Mouse (Mus musculus): ENCODE measurements around the gene Syt14. TPM values are rescaled to one million over a fixed set of nuclear protein-coding genes. Genes with fewer than 3 reads are reported as not detected.

Syt14 gene
- polyA plus RNA-seq (2012; rRNA removed): 7.8 TPM in 2 replicates

DNA sequence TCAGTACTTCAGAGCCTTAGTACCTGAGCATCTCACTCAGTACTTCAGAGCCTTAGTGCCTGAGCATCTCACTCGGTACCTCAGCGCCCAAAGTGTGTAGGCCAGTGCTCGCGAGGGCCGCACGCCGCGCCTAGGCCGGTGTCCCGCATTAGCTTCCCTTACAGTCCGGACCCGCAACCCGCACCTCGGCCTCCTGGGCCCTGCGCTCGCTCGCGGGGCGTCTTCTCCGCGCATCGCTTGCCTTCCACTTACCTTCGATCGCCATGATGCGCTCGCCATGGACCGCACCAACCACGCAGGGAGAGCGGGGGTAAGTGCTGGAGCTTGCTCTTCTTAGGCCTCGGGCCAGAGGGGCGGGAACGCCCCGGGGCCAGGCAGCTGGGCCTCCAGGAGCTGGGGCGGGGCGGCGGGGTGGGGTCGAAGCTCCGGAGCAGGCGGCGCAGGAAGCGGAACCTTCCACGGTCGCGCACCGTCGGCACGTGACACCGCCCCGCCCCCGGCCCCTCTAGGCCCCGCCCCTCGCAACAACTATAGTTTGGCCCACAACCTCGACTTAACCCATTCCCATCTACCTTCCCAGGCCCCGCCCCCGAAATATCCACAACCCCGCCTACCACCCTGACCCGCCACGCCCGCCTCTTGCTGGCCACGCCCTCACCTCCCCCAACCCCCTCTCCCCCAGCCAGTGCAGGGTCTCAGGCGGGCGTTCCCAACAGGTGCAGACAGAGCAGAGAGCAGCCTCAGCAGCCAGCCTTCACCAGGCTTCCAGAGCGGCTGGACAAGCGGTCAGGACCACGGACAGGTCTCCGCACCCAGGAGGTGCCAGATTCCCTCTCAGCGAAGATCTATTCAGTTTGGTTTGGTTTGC lies at the start of gene Syt14:
Gene Syt14 (minus strand): TSS at position 405 of the 868 bp plus-strand sequence.

DNA sequence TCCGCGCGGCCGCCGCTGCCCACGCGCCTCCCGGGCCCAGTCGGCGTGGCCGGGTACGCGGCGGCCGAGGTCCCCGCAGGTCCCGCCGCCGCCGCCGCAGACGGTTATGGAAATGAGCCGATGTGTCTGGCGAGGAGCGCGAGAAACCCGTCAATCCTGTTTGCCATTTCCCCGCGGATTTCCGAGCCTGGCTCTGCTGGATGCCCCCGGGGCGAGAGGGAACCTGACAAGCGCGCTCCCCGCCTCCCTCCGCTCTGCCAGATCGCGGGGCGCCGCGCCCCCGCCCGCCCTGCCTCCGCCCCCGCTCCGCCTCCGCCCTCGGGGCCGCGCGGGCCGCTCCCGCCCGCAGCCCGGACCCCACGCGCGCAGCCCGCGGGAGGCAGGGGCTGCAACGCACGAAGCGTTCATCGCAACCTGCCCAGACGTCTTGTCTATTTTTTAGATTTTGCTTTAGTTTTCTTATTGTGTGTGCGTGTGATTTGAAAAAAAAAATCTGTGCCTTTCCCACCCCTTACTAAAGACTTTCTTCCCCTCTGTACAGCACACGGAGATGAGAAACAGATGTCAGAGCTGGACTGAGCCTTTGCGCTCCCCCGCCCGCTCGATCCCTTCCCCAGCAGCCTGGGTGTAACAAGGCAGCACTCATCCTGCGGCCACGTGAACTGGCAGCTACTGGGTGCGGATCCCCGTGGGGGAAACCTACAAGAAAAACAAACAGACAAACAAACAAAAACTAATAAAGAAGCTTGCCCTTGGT lies 179.9 kb downstream of the Syt14 start, which contains the start of gene Sertad4:
Gene Sertad4 (minus strand): TSS at position 283 of the 757 bp plus-strand sequence.

Other genes starting within 250 kb of the Syt14 start
- gene Sertad4, start 180.0 kb downstream of the Syt14 start, polyA plus RNA-seq (2012; rRNA removed): 34.5 and 46.8 TPM in 2 replicates
- gene Diexf, start 94.5 kb upstream of the Syt14 start, polyA plus RNA-seq (2012; rRNA removed): 29.6 and 33.2 TPM in 2 replicates
- gene Irf6, start 117.3 kb upstream of the Syt14 start, polyA plus RNA-seq (2012; rRNA removed): 0.96 and 1.1 TPM in 2 replicates
- gene A130010J15Rik, start 132.3 kb upstream of the Syt14 start, polyA plus RNA-seq (2012; rRNA removed): 6.5 and 6.7 TPM in 2 replicates
- 0.89 and 1.9 TPM in 2 replicates for gene Traf3ip3, start 165.9 kb upstream of the Syt14 start, polyA plus RNA-seq (2012; rRNA removed)
- gene Lamb3, start 171.9 kb upstream of the Syt14 start, polyA plus RNA-seq (2012; rRNA removed): 0.92 and 1.7 TPM in 2 replicates
- 1.4 and 20.7 TPM in 2 replicates for gene Hsd11b1, start 228.3 kb upstream of the Syt14 start, polyA plus RNA-seq (2012; rRNA removed)
- gene G0s2, start 237.4 kb upstream of the Syt14 start, polyA plus RNA-seq (2012; rRNA removed): 11.1 and 14.2 TPM in 2 replicates

All from central nervous system, embryonic 18 days (tissue).